Mouse (Mus musculus): ENCODE data around the gene Cfap57.
"Not testable (repeated sequence)": the region's sequence is repeated elsewhere in the genome, so short reads cannot be mapped to it uniquely, and the experiment has no call there.

Cfap57 gene

GRCm38 (mm10) chr4:118518208-118518607 is 102.4 kb downstream of the Cfap57 start:
- peak; percentile 10 for DNase-seq (ENCODE audit: low spot score)

GRCm38 (mm10) chr4:118517497-118518146 is 103.0 kb downstream of the Cfap57 start:
- no peak for DNase-seq (ENCODE audit: low spot score)

DNA sequence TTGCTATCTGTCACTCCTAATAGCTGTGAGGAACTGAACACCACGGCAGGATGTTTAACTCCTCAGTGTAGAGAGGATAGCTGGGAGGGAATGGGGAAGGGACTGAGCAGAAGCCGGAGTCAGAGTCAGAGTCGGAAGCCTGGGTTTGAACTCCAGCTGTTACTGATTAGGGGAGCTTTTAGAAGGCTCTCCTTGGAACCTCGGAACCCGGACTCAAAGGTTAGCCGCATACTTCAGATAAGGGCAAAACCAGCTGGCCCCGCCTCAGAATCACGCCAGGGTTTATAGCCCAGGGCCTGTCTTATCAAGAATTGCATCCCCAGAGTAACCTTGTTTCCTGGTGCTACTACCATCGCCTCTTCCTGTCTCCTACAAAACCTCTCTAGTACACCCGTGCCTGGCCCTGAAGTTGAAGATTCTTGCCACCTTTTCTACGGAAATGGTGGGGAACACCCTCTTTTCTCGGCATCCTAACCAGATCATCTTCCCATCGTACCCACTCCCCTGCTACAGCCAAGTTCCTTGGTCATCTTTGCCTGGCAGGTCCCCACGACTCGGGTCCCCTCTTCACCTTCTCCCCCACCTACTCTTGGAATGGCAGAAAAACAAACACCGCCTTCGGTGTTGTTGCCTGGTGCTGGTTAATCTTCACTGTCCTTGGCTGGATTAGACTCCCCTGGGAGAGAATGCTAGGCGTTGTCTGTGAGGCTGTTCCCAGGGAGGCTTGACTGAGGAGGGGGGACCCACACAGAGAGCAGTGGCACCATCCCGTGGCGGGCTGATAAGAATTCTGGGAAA is 103.7 kb downstream of the Cfap57 start:
- no peak for DNase-seq (ENCODE audit: low spot score)

- DNase-seq (ENCODE audit: low spot score), result no peak
Measured at GRCm38 (mm10) chr4:118509050-118509449, 111.5 kb downstream of the Cfap57 start.

GRCm38 (mm10) chr4:118507171-118507570 is 113.4 kb downstream of the Cfap57 start:
- DNase-seq (ENCODE audit: low spot score), result not testable (repeated sequence)

GRCm38 (mm10) chr4:118505551-118505950 is 115.0 kb downstream of the Cfap57 start:
- peak; percentile 80 for DNase-seq (ENCODE audit: low spot score)

Measured in adipocyte (in vitro differentiated cells).